Mouse (Mus musculus): ENCODE measurements around the gene Rgl1.

DNA sequence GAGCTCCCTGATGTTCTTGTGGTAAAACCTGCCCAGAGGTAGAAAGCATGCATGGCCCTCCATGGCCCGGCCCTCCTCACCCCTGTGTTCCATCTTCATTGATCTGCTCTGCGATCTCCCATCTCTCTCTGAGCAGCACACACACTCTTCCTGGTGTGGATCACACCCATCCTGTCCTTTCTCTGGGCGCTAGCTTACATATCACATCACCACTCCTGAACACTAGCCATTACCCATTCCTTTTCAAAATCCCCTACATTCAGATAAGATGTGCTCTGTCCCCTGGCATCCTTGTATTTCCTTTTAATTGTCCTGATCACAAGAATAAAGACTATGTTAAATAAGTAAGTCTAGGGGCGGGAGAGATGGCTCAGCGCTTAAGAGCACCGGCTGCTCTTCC lies 111.3 kb downstream of the Rgl1 start:
- TF ChIP-seq CTCF (IDR thresholded peaks at IDR 0.05; ENCODE audit: extremely low read depth, insufficient read depth, low read length) = no peak
- TF ChIP-seq POLR2A (IDR thresholded peaks at IDR 0.05; ENCODE audit: extremely low read depth, insufficient read depth, low read length) = no peak
